Comparison of ENCODE assay signal across 17 mouse cellular contexts in the genomic region with DNA sequence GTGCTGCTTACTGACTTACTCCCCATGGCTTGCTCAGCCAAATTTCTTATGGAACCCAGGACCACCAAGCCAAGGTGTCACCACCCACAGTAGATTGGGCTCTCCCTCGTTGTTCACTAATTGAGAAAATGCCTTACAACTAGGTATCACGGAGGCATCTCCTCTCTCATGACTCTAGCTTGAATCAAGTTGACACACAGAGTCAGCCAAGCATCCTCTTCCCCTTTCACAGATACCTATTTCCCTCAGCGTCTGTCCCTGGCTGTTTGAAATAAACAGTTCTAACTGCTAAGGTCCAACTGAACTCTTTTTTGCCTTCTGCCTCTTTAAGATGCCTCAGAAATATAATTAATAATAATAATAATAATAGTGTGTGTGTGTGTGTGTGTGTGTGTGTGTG.
"Had no signal": no experiment of that assay in that cellular context is flagged by ENCODE, and none has a peak within 500 bp of the region (broad histone marks: within the 10 kb centered on the region; RNA-seq: fewer than 3 reads in every experiment).

No protein-coding gene starts in this region.

- DNase-seq: lung, adult 18-20 months; lung, postnatal 14 days; lung, postnatal 36 days; retina, postnatal 1 day; right cerebral cortex, adult 18-20 months; right cerebral cortex, postnatal 14 days; thymus, adult 18-20 months; thymus, postnatal 36 days had no signal

- H3K27ac ChIP-seq: liver, embryonic 12.5 days; liver, embryonic 14.5 days; lung, embryonic 15.5 days; macrophage; midbrain, embryonic 13.5 days; midbrain, embryonic 15.5 days; neural tube, embryonic 12.5 days had no signal

- H3K27me3 ChIP-seq: lung, embryonic 15.5 days; midbrain, embryonic 13.5 days; midbrain, embryonic 15.5 days; neural tube, embryonic 12.5 days had no signal

- H3K4me1 ChIP-seq: midbrain, embryonic 13.5 days; neural tube, embryonic 12.5 days had no signal

- H3K4me3 ChIP-seq: liver, embryonic 12.5 days; lung, embryonic 15.5 days; megakaryocyte, embryonic 14.5 days; midbrain, embryonic 13.5 days; midbrain, embryonic 15.5 days; neural tube, embryonic 12.5 days had no signal

- H3K36me3 ChIP-seq: liver, embryonic 12.5 days; lung, embryonic 15.5 days; midbrain, embryonic 13.5 days; midbrain, embryonic 15.5 days; neural tube, embryonic 12.5 days had no signal

- ATAC-seq: liver, embryonic 12.5 days; lung, postnatal 0 days; midbrain, embryonic 13.5 days; midbrain, embryonic 15.5 days had no signal
